Mouse (Mus musculus) limb, embryonic 13.5 days (tissue): ENCODE data around the gene Dnaaf5. TPM values are rescaled to one million over a fixed set of nuclear protein-coding genes. Genes with fewer than 3 reads are reported as not detected.

Experiments used
- ATAC-seq: fragments of 200-750 bp; cut with Nextera tagmentation; 2 replicates; pipeline ENCODE4 v1.8.0; 2017; ENCODE audit warnings: low read depth, moderate number of reproducible peaks, moderate TSS enrichment; ENCODE audit not compliant: low FRiP score
- H3K27ac ChIP-seq: fragments of 300-500 bp; sonication (generic); 2 replicates; pipeline ENCODE4 v1.5.1; 2015; ENCODE audit warnings: inconsistent platforms, mild to moderate bottlenecking, moderate library complexity
- H3K27me3 ChIP-seq: fragments of 300-500 bp; sonication (generic); 2 replicates; pipeline ENCODE4 v1.6.1; 2015; ENCODE audit warnings: mild to moderate bottlenecking, inconsistent platforms
- H3K36me3 ChIP-seq: fragments of 300-500 bp; sonication (generic); 2 replicates; pipeline ENCODE4 v1.6.1; 2015; ENCODE audit warnings: inconsistent platforms, mild to moderate bottlenecking, moderate library complexity
- H3K4me1 ChIP-seq: fragments of 300-500 bp; sonication (generic); 2 replicates; pipeline ENCODE4 v1.6.1; 2015; ENCODE audit warnings: inconsistent platforms
- H3K4me2 ChIP-seq: fragments of 300-500 bp; sonication (generic); replicated peaks from 2 replicates; pipeline ENCODE4 v1.6.1; 2015; ENCODE audit warnings: inconsistent platforms, mild to moderate bottlenecking, moderate library complexity
- H3K4me3 ChIP-seq: fragments of 300-500 bp; sonication (generic); 2 replicates; pipeline ENCODE4 v1.5.1; 2015; ENCODE audit warnings: moderate library complexity, mild to moderate bottlenecking, inconsistent platforms
- H3K9ac ChIP-seq: fragments of 300-500 bp; sonication (generic); 2 replicates; pipeline ENCODE4 v1.6.1; 2015; ENCODE audit warnings: mild to moderate bottlenecking, inconsistent platforms
- H3K9me3 ChIP-seq: fragments of 300-500 bp; sonication (generic); 2 replicates; pipeline ENCODE4 v1.6.1; 2016; ENCODE audit warnings: inconsistent platforms
- WGBS: fragments of 180-500 bp; shearing (Covaris S2); methylation state at CpG from one replicate; pipeline ENCODE4 v1.1.7; 2015; 5-methylcytosine and 5-hydroxymethylcytosine counted together
- polyA plus RNA-seq: library from polyadenylated mRNA; unstranded; fragments of >200 nt; fragmentation: Nextera tagmentation; extraction: Ambion mirVana; gene quantifications from 2 replicates; pipeline ENCODE4 v1.2.1, GENCODE M21; 2015

The Dnaaf5 gene
- polyA plus RNA-seq, 1 experiment from 2014 or later = 4.7 TPM

DNA sequence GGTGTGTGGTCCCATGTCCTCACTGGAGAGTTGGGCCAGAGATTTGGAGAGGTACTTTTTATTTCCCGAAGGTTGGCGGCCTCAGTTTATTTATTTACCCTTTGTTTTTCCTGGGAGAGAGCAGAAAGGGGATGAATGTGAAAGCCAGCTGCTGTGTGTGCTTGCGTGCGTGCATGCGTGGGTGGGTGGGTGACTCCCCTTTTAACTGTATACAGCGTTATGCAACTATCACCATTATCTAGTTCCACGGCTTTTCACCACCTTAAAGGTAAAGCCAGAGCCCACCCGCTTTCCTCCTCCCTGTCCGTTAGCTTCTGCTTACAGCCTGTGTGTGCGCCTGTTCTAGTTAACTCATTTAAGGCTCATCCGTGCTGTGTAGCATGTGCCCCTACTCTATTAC is 52.1 kb downstream of the Dnaaf5 start:
- Histone ChIP-seq H3K4me2 (peak overlapping the region; percentile 90), H3K36me3 (peaks cover 5% of the 10 kb centered on the region; the same call in 1 of the 2 replicates), H3K4me1 (peaks cover 27% of the 10 kb centered on the region), H3K9ac (peak overlapping the region; percentile 92), H3K27me3 (no peaks in the 10 kb centered on the region), H3K27ac (no peak overlapping the region), H3K9me3 (no peaks in the 10 kb centered on the region), H3K4me3 (peak overlapping the region; percentile 98)
- WGBS = 83% methylated on average over 11 of the region's 11 CpGs
- ATAC-seq = no peak

DNA sequence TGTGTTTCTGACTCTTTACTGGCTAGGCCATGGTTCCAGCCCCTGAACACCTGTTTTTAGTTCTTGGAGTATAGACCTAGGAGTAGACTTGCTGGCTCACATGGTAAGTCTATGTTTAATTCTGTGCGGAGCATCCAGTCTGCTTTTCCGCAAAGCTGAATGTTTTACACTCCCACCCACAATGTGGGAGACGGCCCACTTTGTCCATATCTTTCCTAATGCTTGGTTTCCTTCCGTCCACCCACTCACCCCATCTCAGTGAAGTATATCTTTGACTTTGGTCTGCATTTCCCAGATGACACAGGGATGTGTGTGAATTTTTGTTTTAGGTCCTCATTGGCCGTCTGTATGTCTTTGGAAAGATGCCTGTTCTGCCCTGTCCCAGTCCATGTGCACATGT is 53.3 kb downstream of the Dnaaf5 start:
- peaks cover 5% of the 10 kb centered on the region; the same call in 1 of the 2 replicates for H3K36me3 ChIP-seq
- no peaks in the 10 kb centered on the region for H3K9me3 ChIP-seq
- no peaks in the 10 kb centered on the region for H3K27me3 ChIP-seq
- 87% methylated on average over 5 of the region's 5 CpGs for whole genome bisulfite sequencing
- H3K9ac ChIP-seq = no peak overlapping the region; the same call in 1 of the 2 replicates
- H3K4me3 ChIP-seq = no peak overlapping the region
- peaks cover 27% of the 10 kb centered on the region for H3K4me1 ChIP-seq
- no peak for ATAC-seq
- no peak overlapping the region for H3K4me2 ChIP-seq
- no peak overlapping the region for H3K27ac ChIP-seq

DNA sequence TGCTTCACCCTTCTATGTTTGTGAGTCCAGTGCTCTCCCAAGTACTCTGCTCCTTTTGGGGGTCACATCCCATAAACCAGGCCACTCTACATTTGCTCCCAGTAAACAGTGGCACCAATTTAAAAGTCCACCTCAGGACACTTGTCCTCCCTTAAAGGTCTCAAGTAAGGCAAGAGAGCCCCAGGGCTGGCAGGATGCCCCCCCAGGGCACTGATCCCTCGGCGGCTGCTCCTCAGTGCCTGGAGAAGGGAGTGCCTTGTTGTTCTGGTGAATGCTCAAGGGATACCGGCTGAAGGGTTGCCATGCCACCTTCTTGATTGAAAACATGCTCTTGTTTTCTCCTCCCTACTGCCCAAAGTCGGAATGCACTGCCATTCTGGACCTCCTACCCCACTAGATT is 56.1 kb downstream of the Dnaaf5 start:
- no peak overlapping the region for H3K9ac ChIP-seq
- H3K4me2 ChIP-seq = no peak overlapping the region
- WGBS = 61% methylated on average over 4 of the region's 4 CpGs
- no peak overlapping the region for H3K27ac ChIP-seq
- no peak overlapping the region for H3K4me3 ChIP-seq
- peaks cover 22% of the 10 kb centered on the region for H3K4me1 ChIP-seq
- ATAC-seq = no peak
- H3K36me3 ChIP-seq = peaks cover 26% of the 10 kb centered on the region
- no peaks in the 10 kb centered on the region for H3K27me3 ChIP-seq
- no peaks in the 10 kb centered on the region for H3K9me3 ChIP-seq

DNA sequence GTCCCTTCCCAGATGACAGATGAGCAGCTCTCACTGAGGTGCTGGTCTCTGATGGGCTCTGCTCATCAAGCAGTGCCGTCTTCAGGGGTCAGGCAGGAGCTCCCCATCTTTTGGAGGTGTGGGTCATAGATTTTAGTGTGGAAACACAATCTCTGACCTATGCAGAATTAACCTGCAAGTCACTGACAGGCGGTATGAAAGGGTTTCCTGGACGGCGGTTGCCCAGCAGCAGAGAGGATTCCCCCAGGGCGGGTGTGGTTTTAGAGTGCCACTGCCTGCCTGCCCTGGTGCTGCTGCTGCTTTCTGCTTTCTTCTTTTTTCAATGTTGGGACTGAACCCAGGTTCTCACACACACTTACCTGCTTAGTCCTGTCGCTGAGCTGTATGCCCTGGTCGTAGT is 56.5 kb downstream of the Dnaaf5 start:
- WGBS = 75% methylated on average over 7 of the region's 7 CpGs
- H3K4me2 ChIP-seq = no peak overlapping the region

DNA sequence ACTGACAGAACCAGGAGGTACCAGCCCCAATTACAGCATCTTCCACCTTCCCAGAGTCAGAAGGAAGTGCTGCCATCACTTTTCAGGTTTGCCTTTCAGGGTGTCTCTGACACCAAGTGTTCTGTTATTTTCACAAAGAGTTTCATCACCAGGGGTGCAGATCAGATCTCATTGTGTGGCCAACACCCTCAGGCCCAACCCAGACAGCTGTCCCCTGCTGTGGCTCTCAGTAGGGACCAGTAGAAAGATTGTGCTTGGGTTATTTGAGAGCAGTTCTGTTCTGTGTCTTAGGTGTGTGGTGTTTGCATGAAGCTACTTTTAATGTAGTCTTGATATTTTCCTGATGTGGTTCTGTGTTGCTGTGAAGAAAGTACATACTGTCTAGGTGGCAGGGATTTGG is 58.2 kb downstream of the Dnaaf5 start:
- H3K27me3 ChIP-seq = no peaks in the 10 kb centered on the region
- H3K4me2 ChIP-seq = no peak overlapping the region
- H3K36me3 ChIP-seq = peaks cover 32% of the 10 kb centered on the region
- peaks cover 8% of the 10 kb centered on the region for H3K4me1 ChIP-seq
- no peak overlapping the region for H3K4me3 ChIP-seq
- no peak overlapping the region for H3K9ac ChIP-seq
- H3K9me3 ChIP-seq = no peaks in the 10 kb centered on the region
- no peak overlapping the region for H3K27ac ChIP-seq
- no peak for ATAC-seq

More for the DNA sequence above, 56.5 kb downstream of the Dnaaf5 start:
- ATAC-seq = no peak
- no peak overlapping the region for H3K4me3 ChIP-seq
- H3K4me1 ChIP-seq = peaks cover 18% of the 10 kb centered on the region
- H3K9me3 ChIP-seq = no peaks in the 10 kb centered on the region
- no peak overlapping the region for H3K27ac ChIP-seq
- H3K27me3 ChIP-seq = no peaks in the 10 kb centered on the region
- peaks cover 26% of the 10 kb centered on the region for H3K36me3 ChIP-seq
- no peak overlapping the region for H3K9ac ChIP-seq

DNA sequence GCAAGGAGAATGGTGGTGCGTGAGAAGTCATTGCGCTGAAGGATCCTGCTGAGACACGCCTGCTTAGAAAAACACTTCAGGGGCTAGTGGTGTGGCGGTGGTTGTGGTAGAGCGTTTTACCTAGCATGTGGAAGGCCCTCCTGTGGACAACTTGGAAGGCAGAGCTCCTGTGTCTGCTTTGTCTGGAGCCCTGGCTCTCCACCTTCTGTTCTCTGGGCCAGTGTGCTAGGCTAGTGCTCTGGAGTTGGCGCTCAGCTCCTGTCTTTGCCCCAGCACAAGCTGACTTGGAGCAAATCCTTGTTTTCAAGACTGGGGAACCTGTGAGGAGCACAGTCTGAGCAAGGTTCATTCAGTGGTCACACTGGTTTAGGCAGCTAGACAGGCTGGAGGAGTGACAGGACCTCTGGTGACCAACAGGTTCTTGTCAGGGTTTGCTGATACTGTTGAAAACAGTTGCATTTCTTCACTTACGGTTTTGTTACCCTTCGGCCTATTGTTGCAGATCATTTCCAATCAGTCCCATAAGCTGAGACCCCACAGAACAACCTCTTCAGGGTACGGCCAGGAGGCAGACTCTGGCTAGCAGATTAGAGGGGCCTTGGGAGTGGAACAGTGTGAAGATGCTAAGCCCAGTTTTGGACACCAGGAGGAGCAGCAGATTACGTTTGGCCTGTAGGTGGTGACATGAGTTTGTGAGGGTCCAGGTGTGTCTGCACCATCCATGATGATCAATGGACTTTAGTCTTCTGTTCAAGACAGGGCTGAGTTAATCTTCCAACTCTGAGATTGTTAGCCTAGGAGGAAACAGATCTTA is 59.1 kb downstream of the Dnaaf5 start:
- Histone ChIP-seq H3K27me3 (no peaks in the 10 kb centered on the region), H3K9ac (no peak overlapping the region), H3K9me3 (no peaks in the 10 kb centered on the region), H3K4me3 (no peak overlapping the region), H3K4me2 (no peak overlapping the region), H3K36me3 (peaks cover 37% of the 10 kb centered on the region), H3K4me1 (peaks cover 8% of the 10 kb centered on the region), H3K27ac (no peak overlapping the region)
- ATAC-seq = no peak
- WGBS = 89% methylated on average over 10 of the region's 10 CpGs

DNA sequence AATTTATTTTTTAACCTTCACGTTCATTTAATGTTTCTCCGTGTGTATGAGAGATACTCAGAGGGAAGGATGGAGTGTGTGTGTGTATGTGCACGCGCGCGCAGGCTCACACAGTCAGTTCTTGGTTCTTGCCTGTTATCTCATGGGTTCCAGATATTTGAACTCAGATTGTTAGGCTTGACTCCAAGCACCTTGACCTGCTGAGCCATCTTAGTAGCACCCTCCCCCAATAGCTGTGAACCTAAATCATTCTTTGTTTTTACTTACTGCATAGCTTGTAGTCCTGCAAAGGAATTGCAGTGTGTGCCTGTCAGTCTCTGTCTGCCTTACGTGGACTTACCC is 59.6 kb downstream of the Dnaaf5 start:
- Histone ChIP-seq H3K4me1 (peaks cover 8% of the 10 kb centered on the region), H3K27ac (no peak overlapping the region), H3K36me3 (peaks cover 37% of the 10 kb centered on the region), H3K9ac (no peak overlapping the region), H3K9me3 (no peaks in the 10 kb centered on the region), H3K4me3 (no peak overlapping the region), H3K4me2 (no peak overlapping the region), H3K27me3 (no peaks in the 10 kb centered on the region)
- no peak for ATAC-seq
- 94% methylated on average over 7 of the region's 7 CpGs for WGBS

DNA sequence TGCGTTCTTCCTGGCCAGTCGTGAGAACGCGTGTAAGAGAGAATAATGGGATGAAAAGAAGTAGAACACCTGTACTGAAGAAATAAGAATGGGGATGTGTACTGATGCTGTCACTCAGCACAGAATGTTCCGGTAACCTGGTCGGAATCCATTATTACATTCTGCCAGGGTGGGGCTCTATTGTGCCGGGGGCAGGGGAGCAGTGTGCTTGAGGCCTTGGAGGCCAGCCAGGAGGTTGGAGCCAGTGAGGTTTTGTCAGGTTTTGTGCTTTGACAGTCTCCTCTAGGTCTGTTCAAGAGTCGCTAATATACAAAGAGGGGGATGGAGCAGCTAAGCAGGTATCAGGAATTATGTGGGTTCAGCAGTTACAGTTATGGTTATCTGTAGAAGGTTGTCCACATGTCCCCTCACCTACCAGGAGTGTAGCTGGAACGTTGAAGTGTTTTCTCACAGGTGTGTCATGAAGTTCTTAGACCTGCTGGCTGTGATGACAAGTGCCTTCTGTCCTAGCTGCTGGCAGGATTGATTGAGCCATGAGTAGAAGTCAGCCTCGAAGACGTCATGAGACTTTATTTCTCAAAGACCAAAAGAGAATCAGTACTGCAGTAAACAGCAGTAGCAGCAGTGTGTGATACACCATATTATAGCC is 61.8 kb downstream of the Dnaaf5 start:
- no peaks in the 10 kb centered on the region for H3K9me3 ChIP-seq
- no peak for ATAC-seq
- H3K27me3 ChIP-seq = no peaks in the 10 kb centered on the region
- H3K4me2 ChIP-seq = no peak overlapping the region
- H3K4me3 ChIP-seq = no peak overlapping the region
- 90% methylated on average over 11 of the region's 11 CpGs for WGBS
- peaks cover 52% of the 10 kb centered on the region for H3K36me3 ChIP-seq
- H3K4me1 ChIP-seq = no peaks in the 10 kb centered on the region
- H3K27ac ChIP-seq = no peak overlapping the region
- H3K9ac ChIP-seq = no peak overlapping the region

DNA sequence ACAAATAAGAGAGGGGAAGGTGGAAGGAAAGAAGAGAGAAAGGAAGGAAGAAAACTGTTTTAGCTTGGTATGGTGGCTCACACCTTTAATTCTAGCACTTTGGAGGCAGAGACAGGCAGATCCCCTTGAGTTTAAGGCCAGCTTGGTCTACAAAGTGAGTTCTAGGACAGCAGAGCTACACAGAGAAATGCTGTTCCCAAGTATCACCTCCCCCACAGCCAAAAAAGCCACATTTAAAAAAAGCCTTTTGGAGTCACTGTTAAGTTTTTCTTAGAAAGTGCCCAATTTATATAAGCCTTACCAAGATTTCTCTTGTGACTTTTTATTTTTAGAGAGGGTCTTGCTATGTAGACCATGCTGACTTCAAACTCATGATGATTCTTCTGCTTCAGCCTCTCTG is 64.3 kb downstream of the Dnaaf5 start:
- no peak overlapping the region for H3K27ac ChIP-seq
- no peak overlapping the region for H3K4me2 ChIP-seq
- H3K4me3 ChIP-seq = no peak overlapping the region
- no peaks in the 10 kb centered on the region for H3K27me3 ChIP-seq
- H3K9ac ChIP-seq = no peak overlapping the region
- peaks cover 48% of the 10 kb centered on the region for H3K36me3 ChIP-seq
- no peak for ATAC-seq
- no peaks in the 10 kb centered on the region for H3K9me3 ChIP-seq
- no peaks in the 10 kb centered on the region for H3K4me1 ChIP-seq

DNA sequence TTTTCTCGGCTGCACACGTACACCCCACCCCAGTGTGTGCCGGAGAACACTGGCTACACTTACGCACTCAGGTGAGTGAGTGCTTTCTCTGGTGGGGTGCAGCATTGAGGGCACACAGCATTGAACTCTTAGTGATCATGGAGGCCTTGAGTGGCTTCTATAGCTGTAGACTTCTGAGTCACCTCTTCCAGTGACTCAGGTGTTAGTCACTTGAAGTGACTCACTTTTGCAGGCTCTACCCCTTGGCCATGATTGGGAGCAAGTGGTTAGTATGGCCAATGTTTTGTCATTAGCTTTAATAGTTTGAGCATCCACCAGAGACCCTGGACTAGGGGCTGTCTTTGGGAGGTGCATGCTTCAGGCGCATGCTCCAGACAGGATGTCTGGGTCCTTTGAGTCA is 65.2 kb downstream of the Dnaaf5 start:
- Histone ChIP-seq H3K27ac (no peak overlapping the region), H3K9ac (no peak overlapping the region), H3K36me3 (peaks cover 48% of the 10 kb centered on the region), H3K4me1 (no peaks in the 10 kb centered on the region), H3K9me3 (no peaks in the 10 kb centered on the region), H3K4me2 (no peak overlapping the region), H3K27me3 (no peaks in the 10 kb centered on the region), H3K4me3 (no peak overlapping the region)
- no peak for ATAC-seq
- WGBS = 95% methylated on average over 5 of the region's 5 CpGs

DNA sequence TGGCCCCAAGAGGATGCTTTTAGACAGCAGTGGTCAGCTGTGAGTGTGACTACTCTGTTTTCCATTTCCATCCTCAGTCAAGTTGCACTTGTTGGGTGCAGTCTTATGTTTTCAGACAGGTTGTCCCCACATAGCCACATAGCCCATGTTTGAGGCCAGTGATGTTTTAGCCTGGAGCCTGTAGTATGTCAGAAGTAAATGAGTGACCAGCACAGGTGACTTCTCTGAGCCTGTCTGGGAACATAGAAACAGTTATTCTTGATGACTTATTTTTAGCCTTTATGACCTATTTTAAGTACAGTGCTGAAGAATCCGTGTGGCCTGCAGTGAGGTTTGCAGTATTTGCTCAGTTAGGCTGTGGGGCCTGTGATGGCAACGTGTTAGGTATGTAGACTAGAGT is 66.1 kb downstream of the Dnaaf5 start:
- Histone ChIP-seq H3K27ac (no peak overlapping the region), H3K27me3 (no peaks in the 10 kb centered on the region), H3K36me3 (peaks cover 48% of the 10 kb centered on the region), H3K4me2 (no peak overlapping the region), H3K4me3 (no peak overlapping the region), H3K4me1 (no peaks in the 10 kb centered on the region), H3K9ac (no peak overlapping the region), H3K9me3 (no peaks in the 10 kb centered on the region)
- 89% methylated on average over 2 of the region's 2 CpGs for WGBS
- ATAC-seq = no peak

DNA sequence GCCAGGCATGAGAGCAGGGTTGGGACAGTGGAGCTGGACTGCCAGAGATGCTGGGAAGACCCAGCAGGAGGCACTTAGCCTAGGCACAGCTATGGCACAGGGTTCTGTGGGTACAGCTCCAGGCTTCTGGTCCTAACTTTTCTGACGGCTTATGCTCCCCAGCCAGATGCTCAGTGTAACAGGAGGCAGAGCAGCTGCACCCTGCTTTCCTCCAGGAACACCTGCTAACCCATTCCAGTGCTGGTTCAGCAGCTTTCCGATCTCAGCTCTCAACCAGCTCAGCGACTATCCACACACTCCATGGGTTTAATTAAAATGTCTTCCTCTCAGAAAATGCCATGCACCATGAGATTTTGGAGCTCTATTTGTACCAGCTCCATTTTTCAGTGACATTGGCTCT is 66.8 kb downstream of the Dnaaf5 start:
- Histone ChIP-seq H3K4me1 (no peaks in the 10 kb centered on the region), H3K4me2 (no peak overlapping the region), H3K27me3 (no peaks in the 10 kb centered on the region), H3K9ac (no peak overlapping the region), H3K27ac (no peak overlapping the region), H3K36me3 (peaks cover 53% of the 10 kb centered on the region), H3K9me3 (no peaks in the 10 kb centered on the region), H3K4me3 (no peak overlapping the region)
- ATAC-seq = no peak; the same call in 1 of the 2 replicates
- 81% methylated on average over 3 of the region's 3 CpGs for WGBS
